Mouse (Mus musculus) lung, postnatal 4 days (tissue): ENCODE measurements around the gene Mrpl30.

Experiments
- DNase-seq, 2 experiments: peaks; one replicate each; pipeline ENCODE4 v3.0.0; 2021

Gene Mrpl30

GRCm38 (mm10) chr1:37903178-37903577, 12.9 kb downstream of the Mrpl30 start:
- peak in 1 of 2 experiments; percentile 62 for DNase-seq

- no peak for DNase-seq
These were observed 22.5 kb downstream of the Mrpl30 start for GRCm38 (mm10) chr1:37912751-37913150.

- DNase-seq: no peak
These were observed 26.1 kb downstream of the Mrpl30 start, which contains the start of gene Lyg2 for GRCm38 (mm10) chr1:37916393-37916792. Lyg2 (minus strand) TSS chr1:37916493.

GRCm38 (mm10) chr1:37917666-37918065, 27.4 kb downstream of the Mrpl30 start:
- DNase-seq: no peak

- DNase-seq: no peak
These were observed 27.8 kb downstream of the Mrpl30 start for GRCm38 (mm10) chr1:37918096-37918495.

- no peak for DNase-seq
These were observed 32.3 kb downstream of the Mrpl30 start for GRCm38 (mm10) chr1:37922536-37922935.

- DNase-seq: no peak
These were observed 35.7 kb downstream of the Mrpl30 start for GRCm38 (mm10) chr1:37925971-37926370.

GRCm38 (mm10) chr1:37931806-37932205, 41.5 kb downstream of the Mrpl30 start:
- DNase-seq: peak; percentile 53 to 65
